Mouse (Mus musculus): ENCODE measurements around the gene Otud1. TPM values are rescaled to one million over a fixed set of nuclear protein-coding genes. Genes with fewer than 3 reads are reported as not detected.
A peak's percentile ranks its signal among the peaks of the same experiment; 100 is the strongest.

Gene Otud1
- total RNA-seq, 1 experiment from 2014 or later, result 8.0 TPM

DNA sequence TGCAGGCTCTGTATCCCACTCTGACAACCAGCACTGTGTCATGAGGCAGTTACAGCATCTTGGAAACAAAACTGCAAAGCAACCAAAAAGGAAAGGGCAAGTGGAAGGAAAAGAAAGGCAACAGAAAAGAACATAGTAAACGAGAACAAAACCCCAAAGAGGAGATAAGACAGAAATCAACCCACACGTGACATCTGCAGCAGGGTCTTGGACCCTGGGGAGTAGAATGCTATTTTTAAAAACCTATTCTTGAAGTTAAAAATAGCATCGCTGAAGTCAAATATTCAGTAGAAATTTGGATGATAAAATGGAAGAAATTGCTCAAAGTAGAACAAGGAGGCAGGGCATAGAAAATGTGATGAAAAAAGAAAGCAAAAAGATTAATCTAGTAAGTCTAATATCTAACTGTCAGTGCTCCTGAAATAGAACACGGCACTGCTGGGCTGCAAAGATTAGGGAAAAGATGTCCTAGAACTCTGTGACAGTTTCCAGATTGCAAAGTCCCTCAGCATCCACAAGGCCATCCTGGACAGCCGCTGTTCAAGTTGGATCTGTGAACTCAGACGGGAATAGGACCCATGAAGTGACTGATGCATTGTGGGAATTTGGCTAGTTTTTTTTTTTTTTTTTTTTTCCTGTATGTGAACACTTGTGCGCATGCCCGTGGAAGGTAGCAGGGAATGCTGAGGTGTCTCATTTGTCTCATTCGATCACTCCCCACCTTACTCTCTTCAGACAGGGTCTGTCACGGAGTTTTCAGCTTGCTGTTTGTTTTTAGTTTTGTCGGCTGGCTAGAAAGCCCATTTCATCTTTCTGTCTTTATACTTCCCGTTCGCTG, 13.5 kb downstream of the Otud1 start:
- no peak for DNase-seq

DNA sequence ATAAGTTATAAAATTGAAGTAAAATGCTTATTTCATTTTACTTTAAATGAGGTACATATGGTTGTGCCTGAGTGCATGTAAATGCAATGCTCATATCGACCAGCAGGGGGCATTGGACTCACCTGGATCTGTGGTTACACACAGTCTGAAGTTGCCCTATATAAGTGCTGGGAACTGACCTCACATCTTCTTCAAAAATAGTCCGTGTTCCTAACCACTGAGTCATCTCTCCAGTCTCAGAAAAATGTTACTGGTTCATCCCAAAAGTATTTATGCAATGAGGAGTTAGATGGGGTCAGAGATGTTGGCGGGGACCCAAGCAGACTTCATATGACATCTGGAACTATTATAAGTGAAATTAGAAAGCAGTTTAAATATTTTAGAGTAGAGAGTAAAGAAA, 25.4 kb downstream of the Otud1 start:
- peak; percentile 14 for DNase-seq

DNA sequence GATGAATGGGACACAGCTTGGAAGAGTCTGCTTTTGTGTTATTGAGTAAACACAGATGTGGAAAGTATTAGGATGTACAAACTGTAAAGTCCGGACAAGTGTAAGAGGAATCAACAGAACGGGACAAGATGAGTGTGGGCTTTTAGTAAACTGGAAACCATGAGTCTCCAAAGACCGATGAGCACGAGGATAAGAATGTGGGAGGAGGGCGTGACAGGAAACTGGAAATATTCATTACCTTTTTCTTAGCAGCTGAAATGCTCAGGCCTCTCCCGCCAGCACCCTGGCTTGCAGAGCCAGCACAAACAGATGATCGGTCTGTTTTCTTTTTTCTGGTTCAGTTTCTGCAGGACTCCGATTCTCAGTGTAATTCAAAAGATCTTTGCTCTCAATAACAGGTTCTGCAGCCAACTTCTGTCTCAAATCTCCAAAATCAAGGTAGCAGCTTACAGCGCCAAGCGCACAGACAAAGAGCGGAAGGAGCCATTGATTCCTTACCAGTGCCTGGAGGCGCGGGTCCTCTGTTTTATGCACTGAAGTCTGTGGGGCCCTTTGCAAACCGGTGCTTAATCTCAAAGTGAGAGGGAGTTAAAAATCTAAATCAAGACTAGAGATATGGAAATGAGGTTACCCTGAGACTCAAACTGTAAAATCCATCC, 28.1 kb downstream of the Otud1 start:
- DNase-seq, result no peak

DNA sequence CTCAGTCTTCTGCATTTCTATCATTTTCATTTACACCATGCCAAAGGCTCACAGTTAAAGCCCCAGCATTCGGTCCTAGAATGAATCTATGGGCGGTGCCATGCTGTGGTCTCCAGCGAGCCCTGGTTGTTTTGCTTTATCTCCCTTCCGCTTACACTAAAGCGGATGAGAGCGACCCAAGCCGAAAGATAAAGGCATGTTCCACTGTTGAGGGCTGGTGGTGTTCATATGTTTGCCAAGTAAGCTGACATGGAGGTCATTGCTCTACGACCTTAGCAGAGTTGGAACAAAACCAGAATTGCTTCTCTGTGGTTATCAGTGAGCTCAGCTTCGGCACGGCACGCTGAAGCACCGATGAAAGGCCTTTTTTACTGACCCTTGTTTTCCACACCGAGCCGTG, 32.5 kb downstream of the Otud1 start:
- no peak for DNase-seq

DNA sequence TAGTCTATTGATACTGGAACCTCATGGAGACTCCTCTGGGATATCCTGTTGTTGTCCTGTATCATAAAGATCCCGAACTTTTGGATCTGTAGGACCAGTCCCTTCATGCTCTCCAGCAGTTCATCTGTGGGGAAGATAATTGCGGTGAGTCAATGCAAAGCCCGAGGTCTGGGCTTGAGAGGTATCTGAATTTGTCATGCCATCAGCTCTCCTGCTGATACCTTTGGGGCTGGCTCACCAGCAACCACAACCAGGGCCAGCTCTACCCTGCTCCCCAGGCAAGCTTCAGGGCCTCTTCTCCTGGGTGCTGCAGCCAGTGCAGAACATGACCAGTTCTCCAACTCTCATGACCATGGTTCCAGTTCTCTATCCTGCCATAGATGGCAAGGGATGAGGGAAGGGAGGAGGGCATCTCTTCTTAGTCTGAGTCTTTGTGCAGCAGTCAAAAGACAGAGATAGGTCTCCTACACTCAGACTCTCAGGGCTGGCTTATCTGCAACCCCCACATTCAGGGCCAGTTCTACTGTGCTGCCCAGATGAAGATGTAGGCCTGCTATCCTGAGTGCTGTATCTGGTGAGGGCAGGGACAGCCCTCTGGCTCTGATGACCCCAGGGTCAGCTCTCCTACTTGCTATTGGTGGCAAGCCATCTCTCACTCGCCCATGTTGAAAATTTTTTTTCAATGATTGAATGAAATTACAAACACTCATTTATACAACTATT, 42.2 kb downstream of the Otud1 start:
- DNase-seq, result no peak

DNA sequence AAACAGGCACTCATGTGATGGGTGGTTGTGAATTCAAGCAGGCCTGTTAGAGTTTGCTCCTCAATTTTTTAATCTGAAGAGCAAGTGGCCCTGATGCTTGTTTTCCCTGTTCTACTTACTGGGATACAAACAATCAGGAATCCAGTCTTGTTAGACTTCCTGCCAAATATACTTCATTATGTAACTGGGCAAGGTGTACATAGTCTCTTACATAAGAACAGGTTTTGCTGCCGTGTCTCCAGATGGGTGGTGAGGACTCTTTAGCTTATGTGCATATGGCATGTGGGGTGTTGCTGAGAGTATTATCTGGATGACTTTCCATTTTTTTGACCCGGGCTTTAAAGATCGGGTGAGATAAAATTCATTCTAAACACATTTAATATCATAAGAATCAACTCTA, 43.8 kb downstream of the Otud1 start:
- DNase-seq, result no peak

DNA sequence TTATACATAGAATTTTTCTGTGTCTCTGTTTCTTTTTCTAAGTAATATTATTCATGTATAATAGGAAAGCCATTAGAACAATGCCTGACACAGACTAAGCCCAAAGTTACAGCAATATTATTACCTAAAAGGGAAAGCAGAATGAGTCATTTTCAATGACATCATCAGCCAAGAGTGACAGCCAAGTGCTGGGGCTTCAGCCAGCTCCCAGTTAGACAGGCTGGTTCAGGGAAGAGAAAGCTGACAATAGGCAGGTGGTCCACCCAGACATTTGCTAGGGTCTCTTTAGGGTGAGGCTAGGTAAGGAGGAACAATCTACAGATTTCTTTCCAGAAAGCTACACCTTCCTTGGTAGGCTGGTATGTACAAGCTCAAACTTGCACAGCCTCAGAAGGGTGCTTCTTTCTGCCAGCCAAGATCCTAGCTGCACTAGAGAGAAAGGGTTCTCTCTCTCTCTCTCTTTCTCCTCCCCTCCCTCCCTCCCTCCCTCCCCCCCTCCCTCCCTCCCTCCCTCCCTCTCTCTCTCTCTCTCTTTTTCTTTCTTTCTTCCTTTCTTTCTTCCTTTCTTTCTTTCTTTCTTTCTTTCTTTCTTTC, 45.6 kb downstream of the Otud1 start:
- DNase-seq, result peak; percentile 9

DNA sequence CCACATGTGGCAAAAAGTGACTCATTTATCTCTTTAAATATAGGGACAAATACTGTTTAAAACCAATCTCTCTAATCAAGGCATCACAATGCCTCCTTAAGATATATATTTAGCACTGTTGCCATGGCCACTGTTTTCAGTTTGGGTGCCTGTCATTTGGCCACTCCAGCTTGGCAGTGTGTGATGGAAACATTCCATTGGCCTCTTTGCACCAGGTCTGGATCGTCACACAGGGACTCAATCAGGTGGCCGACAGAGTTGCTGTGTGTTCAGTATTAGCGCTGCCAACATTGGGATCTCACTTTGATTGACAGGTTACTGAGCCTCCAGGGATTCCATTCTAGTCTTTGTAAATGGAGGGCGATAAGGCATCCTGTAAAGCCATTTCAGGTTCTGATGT, 46.1 kb downstream of the Otud1 start:
- DNase-seq, result no peak

DNA sequence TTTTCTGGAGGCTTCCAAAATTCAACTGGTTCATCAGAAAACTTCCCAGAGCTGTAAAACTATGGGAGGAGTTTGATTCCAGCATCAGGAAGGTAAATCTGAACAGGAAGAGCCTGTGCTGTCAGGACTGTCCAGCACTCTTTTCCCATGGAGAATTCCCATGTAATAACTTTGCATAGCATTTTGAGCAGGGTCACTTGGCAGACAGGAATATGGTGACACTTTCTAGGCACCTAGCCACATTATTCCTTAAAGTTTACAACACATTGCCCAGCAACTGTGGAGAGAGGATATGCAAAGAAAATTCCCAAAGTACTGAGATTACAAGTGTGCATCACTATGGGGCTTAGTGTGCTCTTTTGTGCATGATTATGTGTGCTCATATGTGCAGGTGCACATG, 46.7 kb downstream of the Otud1 start:
- DNase-seq, result no peak

DNA sequence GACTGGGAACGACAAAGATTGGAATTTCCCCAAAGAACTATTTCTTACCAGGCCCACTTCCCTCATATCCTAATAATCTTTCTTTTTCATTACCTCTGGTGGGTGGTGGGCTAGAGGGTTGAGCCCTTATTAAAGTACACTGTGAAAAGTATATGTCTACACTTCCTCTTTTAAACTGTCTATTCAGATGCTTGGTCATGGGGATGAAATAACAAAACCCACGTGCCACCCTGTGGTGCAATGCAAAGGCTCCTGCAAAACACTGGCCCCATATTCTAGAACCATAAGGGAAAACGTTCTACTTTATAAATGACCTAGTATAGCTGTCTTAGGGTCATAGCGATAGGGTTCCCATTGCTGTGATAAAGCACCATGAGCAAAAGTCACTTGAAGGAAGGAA, 49.3 kb downstream of the Otud1 start:
- no peak for DNase-seq

Other genes starting within 250 kb of the Otud1 start
- gene Ptf1a, start 212.1 kb upstream of the Otud1 start, total RNA-seq (2021), result not detected in 2 replicates
- not detected in 2 replicates for gene 4921504E06Rik, start 103.8 kb upstream of the Otud1 start, total RNA-seq (2021)

Data from adrenal gland, postnatal 25 days (tissue).